Mouse (Mus musculus): ENCODE results near the gene Nkain2. TPM values are rescaled to one million over a fixed set of nuclear protein-coding genes. Genes with fewer than 3 reads are reported as not detected.

Gene Nkain2
- polyA plus RNA-seq, 1 experiment, result not detected

DNA sequence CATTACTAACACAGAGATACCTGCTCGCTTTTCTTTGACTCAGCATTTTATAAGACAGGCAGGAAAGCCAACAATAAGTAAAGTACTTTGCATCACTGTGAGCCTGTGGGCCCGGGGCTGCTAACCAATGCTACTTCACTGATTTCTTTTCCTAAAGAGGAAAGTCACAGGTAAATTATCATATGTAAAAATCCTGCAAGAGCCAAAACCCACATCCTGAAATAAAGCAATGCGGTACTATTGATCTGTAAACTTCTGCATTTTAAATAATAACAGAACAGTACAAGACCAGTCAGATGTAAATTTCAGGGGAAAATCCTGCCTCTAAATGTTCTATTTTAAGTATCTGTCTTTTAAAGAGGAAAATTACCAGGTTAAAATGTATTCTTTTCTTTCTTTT, 250.0 kb downstream of the Nkain2 start:
- H3K4me3 ChIP-seq (ENCODE audit: insufficient read depth, low read depth, low read length), result no peak overlapping the region
- H3K27ac ChIP-seq (replicated peaks; ENCODE audit: low read depth, low read length), result no peak overlapping the region

DNA sequence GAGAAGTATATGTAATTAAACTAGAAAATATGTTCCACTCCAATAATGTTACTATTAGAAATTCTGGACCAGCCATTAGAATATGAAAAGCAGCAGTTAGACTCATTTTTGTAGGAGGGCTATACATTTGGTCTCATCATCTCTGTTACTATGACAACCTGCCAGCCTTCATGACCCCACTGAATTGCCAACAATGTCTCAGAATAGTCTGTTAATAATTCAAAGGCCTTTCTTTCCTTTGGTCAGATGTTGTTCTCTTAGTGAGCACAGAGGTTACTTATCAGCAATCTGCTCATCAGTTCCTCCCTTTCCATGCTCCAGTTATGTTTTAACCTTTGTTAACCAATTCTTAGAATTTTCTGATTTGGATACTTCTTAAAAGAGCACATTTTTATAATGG, 251.1 kb downstream of the Nkain2 start:
- Histone ChIP-seq H3K27ac (replicated peaks; ENCODE audit: low read depth, low read length) (no peak overlapping the region), H3K4me3 (ENCODE audit: insufficient read depth, low read depth, low read length) (no peak overlapping the region), H3K4me1 (ENCODE audit: control insufficient read depth, insufficient read depth, insufficient read length, low read length) (no peaks in the 10 kb centered on the region)

More for the DNA sequence above, 250.0 kb downstream of the Nkain2 start:
- H3K4me1 ChIP-seq (ENCODE audit: control insufficient read depth, insufficient read depth, insufficient read length, low read length), result no peaks in the 10 kb centered on the region

DNA sequence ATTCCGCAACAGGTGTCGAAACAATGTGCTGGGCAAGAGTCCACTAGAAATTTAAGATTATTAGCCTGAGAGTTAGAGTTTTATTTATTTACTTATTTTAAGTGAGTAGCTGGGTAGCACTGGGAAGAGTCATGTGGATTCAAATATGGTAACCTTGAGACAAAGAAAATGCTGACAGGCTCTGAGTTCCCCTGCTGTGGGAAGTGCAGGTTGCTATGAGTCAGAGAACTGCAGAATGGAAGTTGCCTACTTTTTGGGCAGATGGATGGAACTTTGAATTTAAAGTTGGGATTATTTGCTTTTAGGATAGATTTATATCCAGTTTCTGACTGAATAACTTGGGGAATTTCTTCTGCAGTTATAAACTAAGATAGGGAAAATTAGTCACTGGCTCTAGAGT, 259.2 kb downstream of the Nkain2 start:
- Histone ChIP-seq H3K27ac (replicated peaks; ENCODE audit: low read depth, low read length) (no peak overlapping the region), H3K4me1 (ENCODE audit: control insufficient read depth, insufficient read depth, insufficient read length, low read length) (no peaks in the 10 kb centered on the region), H3K4me3 (ENCODE audit: insufficient read depth, low read depth, low read length) (no peak overlapping the region)

DNA sequence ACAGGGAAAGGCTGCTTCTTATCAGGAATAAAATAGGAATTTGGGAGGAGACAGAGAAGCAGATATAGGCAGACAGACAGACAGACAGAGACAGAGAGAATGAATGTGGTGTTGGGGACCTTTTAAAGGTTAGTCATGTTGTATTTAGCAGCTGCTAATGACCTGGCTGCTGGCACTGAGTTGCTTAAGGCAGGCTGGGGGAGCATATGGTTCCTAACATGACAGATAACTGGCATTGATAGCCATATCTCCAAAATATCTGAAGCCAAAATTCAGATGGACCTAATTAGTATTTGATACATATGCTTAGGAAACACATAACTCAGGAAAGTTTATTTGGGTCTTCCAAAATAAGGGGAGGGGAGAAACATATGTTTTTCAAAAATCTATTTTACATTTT, 285.8 kb downstream of the Nkain2 start:
- Histone ChIP-seq H3K4me3 (ENCODE audit: insufficient read depth, low read depth, low read length) (no peak overlapping the region), H3K27ac (replicated peaks; ENCODE audit: low read depth, low read length) (no peak overlapping the region), H3K4me1 (ENCODE audit: control insufficient read depth, insufficient read depth, insufficient read length, low read length) (no peaks in the 10 kb centered on the region)

DNA sequence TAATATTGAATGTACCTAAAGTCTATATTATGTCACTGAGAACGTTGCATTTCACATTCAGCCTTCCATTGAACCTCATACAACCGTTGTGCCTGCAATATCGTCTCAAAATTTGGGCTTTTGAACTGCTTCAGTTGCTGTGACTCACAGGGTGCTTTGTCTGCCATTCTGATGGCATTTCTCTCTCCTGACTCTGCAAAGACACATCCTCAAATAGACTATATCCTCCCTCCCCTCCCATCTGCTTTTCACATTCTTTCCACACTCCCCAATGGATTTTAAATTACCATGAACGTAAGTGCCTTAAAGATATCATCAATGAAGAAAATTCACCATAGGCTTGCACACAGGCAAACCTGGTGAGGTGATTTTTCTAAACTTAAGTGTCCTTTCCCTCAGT, 287.5 kb downstream of the Nkain2 start:
- Histone ChIP-seq H3K4me3 (ENCODE audit: insufficient read depth, low read depth, low read length) (no peak overlapping the region), H3K4me1 (ENCODE audit: control insufficient read depth, insufficient read depth, insufficient read length, low read length) (no peaks in the 10 kb centered on the region)

DNA sequence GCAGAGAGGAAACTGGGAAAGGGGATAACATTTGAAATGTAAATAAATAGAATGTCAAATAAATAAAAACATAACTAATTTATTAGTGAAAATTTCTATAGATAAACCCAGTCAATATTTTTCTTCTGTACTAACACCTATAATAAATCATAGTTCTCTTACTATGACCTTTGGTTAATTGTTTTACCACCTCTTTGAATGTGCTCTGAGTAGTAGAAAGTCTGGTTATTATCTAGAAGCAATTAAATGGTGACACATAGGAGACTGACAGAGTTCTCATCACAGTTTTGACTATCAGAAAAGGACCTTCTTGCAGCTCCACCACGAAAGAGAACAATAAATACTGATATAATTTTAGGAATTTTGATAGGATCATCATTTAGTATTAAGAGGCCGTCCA, 295.3 kb downstream of the Nkain2 start:
- H3K4me3 ChIP-seq (ENCODE audit: insufficient read depth, low read depth, low read length), result no peak overlapping the region
- H3K4me1 ChIP-seq (ENCODE audit: control insufficient read depth, insufficient read depth, insufficient read length, low read length), result no peaks in the 10 kb centered on the region
- H3K27ac ChIP-seq (replicated peaks; ENCODE audit: low read depth, low read length), result no peak overlapping the region

More for the DNA sequence above, 287.5 kb downstream of the Nkain2 start:
- no peak overlapping the region for H3K27ac ChIP-seq (replicated peaks; ENCODE audit: low read depth, low read length)

DNA sequence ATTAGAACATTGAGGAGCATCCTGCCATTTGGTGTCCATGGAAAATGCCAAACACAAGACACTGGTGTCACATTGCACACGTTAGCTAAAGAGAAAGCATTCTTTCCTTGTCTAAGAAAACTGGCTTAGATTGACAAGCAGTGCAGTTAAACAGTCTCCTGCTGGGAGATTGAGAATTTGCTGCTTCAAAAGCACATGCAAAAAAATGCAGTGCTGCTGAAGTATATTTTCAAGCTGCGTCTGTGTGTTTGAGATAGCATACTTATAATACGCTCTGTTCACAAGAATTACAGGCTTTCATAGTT, 313.0 kb downstream of the Nkain2 start:
- Histone ChIP-seq H3K4me1 (ENCODE audit: control insufficient read depth, insufficient read depth, insufficient read length, low read length) (no peaks in the 10 kb centered on the region), H3K4me3 (ENCODE audit: insufficient read depth, low read depth, low read length) (no peak overlapping the region), H3K27ac (replicated peaks; ENCODE audit: low read depth, low read length) (no peak overlapping the region)

DNA sequence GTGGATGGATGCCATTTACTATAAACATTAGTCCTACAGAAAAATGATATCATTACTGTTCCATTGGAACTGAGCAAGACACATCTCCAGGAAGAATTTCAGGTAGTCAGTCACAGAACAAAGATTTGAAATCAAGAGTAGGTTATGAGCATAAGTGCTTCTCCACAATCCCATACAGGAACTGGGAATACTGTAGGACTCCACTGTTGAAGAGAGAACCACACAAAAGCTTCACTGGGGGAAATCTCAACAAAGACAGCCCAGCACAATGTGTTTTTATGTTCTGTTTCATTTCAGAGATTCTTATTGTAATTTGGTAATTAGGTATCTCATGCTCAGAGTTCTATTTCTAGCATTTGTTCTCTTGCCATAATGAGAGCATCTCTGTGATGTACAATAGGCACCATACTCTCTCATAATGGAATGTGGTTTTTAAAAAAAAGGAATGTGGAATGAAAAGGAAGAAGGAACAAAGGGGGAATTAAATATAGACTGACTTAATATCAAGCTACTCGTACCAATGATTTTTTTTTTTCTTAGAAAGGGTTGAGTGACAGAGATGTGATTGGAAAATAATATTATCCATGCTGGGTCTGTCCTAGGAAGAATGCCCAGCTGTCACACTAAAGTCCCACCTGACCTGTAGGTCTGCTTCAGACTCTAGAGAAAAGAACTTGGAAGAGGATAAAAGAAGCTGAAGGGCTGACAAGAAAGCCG, 313.5 kb downstream of the Nkain2 start:
- Histone ChIP-seq H3K4me1 (ENCODE audit: control insufficient read depth, insufficient read depth, insufficient read length, low read length) (no peaks in the 10 kb centered on the region), H3K4me3 (ENCODE audit: insufficient read depth, low read depth, low read length) (no peak overlapping the region), H3K27ac (replicated peaks; ENCODE audit: low read depth, low read length) (no peak overlapping the region)

DNA sequence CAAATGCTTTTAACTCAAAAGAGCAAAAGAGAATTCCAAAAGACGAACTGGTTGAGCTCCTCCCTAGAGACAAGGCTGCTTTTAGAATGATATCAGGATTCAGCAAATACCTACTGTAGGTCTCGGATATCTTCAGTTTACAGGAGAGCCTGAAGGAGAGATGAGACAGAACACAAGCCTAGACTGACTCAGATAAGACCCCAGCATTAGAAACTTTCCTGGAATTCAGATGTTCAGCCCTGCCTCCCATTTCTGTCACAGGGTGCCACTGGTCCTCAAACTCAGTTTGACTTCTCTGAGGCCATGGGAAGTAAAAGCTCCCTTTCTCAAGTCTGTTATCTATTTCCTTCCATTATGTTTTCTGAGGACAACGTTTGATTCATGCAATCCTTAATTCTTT, 332.6 kb downstream of the Nkain2 start:
- H3K4me3 ChIP-seq (ENCODE audit: insufficient read depth, low read depth, low read length), result no peak overlapping the region
- H3K27ac ChIP-seq (replicated peaks; ENCODE audit: low read depth, low read length), result no peak overlapping the region
- H3K4me1 ChIP-seq (ENCODE audit: control insufficient read depth, insufficient read depth, insufficient read length, low read length), result no peaks in the 10 kb centered on the region

DNA sequence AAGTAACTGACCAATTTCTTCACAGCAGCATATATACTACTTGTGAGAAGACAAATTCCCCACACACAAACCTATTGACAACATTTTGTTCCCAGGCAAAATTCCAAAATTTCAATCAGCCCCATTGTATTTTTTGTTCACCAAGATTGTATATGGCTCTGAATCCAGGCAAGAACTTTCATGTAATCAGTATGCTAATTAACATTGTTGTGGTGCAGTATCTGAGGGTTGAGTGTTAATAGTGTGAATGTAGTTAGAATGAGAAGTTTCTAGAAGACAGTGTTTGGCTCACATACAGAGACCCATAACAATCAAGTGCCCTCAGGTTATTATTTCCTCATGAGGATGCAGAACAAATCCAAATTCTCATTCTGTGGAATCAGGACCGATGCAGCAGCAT, 354.2 kb downstream of the Nkain2 start:
- no peaks in the 10 kb centered on the region for H3K4me1 ChIP-seq (ENCODE audit: control insufficient read depth, insufficient read depth, insufficient read length, low read length)
- no peak overlapping the region for H3K27ac ChIP-seq (replicated peaks; ENCODE audit: low read depth, low read length)
- no peak overlapping the region for H3K4me3 ChIP-seq (ENCODE audit: insufficient read depth, low read depth, low read length)

DNA sequence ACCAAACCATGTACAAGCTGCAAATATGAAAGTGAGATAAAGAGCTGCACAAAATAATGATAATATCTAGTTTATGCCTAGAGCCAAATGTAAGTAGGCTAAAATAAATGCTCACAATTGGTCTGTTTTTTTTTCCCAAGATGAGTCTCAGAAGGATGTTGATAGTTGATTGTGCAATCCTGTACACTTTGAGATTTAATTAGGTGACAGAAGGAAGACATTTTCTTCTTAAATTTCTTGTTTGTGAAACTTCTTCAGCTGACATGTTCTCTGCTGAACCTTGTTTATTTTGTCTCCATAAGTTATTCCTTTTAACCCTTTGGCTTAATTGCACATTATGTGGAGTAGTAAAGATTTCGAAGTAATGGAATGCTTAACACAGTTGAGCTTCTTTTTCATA, 379.4 kb downstream of the Nkain2 start:
- no peaks in the 10 kb centered on the region for H3K4me1 ChIP-seq (ENCODE audit: control insufficient read depth, insufficient read depth, insufficient read length, low read length)
- no peak overlapping the region for H3K27ac ChIP-seq (replicated peaks; ENCODE audit: low read depth, low read length)
- H3K4me3 ChIP-seq (ENCODE audit: insufficient read depth, low read depth, low read length), result no peak overlapping the region

DNA sequence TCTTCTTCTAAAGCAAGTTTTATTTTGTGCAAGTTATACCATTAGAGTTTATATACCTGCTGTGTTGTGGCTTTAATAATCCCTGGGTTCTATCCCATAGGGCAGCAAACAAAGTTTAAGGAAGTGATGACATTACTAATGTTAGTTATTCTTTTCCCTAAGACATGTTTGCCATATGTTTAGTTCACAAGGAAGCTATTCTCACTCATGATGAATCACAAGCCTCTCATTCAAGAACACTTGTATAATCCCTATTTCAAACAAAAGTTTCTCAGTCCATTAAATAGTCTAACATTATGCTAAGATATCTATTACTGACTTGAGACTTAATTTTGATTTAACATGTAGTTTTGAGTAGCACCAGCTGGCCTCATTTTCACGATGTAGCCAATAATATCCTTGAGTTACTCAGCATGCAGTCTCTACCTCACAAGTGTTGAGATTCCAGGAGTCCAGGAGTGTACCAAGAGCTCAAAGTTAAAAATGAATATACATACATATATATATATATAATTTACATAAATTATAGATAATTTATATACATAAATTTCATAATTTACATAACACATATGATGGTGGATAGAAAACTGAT, 395.6 kb downstream of the Nkain2 start:
- Histone ChIP-seq H3K4me1 (ENCODE audit: control insufficient read depth, insufficient read depth, insufficient read length, low read length) (no peaks in the 10 kb centered on the region), H3K27ac (replicated peaks; ENCODE audit: low read depth, low read length) (no peak overlapping the region)

DNA sequence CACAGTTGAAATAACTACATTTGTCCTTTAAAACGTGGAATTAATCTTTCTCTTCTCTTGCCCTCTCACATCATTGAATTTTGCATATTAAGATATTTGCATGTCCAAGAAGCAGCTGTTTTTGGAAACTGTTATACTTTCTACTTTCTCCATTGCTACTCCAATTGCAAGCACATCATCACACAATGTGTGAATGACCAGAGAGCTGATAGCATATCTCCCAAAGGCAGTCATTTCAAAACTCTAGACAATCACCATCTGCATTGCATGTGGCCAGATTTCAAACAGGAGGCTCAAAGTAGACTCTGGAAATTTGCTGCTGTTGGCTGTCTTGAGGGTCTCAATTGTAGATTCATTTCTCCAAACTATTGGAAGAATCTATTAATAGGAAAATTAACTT, 396.7 kb downstream of the Nkain2 start:
- Histone ChIP-seq H3K4me1 (ENCODE audit: control insufficient read depth, insufficient read depth, insufficient read length, low read length) (no peaks in the 10 kb centered on the region), H3K27ac (replicated peaks; ENCODE audit: low read depth, low read length) (no peak overlapping the region), H3K4me3 (ENCODE audit: insufficient read depth, low read depth, low read length) (no peak overlapping the region)

More for the DNA sequence above, 395.6 kb downstream of the Nkain2 start:
- no peak overlapping the region for H3K4me3 ChIP-seq (ENCODE audit: insufficient read depth, low read depth, low read length)

DNA sequence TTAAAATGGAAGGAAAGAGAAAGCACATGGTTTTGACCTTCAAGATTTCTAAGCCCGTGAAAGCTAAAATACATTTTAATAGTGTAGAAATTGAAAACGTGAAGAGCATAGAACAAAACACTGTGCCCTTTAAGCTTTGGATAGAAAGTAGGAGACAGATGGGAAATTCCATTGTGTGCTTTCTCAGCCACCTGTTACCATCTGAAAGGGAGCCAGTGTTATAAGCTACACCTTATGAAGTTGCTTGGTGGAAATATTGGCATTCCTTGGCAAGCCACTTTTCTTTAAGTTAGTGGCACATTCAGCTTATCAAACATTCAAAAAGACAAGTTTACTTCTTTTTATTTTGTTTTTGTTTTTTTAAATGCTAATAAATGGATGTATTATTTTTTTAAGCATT, 427.5 kb downstream of the Nkain2 start:
- no peaks in the 10 kb centered on the region for H3K4me1 ChIP-seq (ENCODE audit: control insufficient read depth, insufficient read depth, insufficient read length, low read length)
- H3K27ac ChIP-seq (replicated peaks; ENCODE audit: low read depth, low read length), result no peak overlapping the region
- H3K4me3 ChIP-seq (ENCODE audit: insufficient read depth, low read depth, low read length), result no peak overlapping the region

DNA sequence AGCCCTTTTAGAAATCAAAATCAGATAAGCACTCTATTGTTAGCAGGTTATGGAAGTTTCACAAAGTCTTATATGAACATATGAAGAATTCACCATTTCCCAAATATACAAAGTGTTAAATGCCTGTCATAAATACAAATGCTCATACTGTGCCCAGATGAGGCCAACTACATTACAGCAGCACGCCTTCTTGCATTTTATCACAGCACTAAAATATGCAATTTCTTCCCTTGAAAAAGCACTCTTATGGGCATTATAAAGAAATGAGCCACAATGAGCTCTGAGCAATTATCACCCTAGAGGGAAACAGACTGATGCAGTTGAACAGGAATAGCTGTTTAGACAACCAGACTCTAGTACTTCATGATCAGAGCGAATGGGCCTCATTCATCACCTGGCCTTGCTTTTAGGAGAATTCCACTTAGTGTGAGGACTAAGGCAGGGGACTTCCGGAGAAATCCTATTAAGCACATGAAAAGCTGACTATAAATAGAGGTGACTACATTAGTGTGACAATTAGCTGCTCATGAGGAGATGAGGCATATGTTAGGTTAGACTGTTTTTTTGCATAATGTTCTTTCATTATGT, 450.2 kb downstream of the Nkain2 start:
- Histone ChIP-seq H3K27ac (replicated peaks; ENCODE audit: low read depth, low read length) (no peak overlapping the region), H3K4me1 (ENCODE audit: control insufficient read depth, insufficient read depth, insufficient read length, low read length) (no peaks in the 10 kb centered on the region), H3K4me3 (ENCODE audit: insufficient read depth, low read depth, low read length) (no peak overlapping the region)

DNA sequence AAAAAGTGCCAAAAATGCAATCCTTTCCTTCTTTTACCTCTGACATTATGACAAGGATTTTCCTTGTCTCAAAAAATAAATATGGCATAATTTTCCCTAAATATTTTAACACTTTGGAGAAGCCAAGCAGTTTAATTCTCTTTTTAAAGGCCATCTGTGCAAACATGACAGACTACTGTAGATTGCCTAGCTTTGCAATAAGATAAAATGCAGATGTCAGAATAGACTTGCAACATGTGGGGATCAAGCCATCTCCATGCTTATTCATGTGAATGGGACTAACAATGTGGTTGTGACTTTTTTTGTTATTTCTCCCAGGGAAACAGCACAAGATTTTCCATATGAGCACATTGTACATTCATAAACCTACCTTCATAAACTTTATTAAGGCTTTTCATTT, 476.0 kb downstream of the Nkain2 start:
- H3K27ac ChIP-seq (replicated peaks; ENCODE audit: low read depth, low read length), result no peak overlapping the region
- no peak overlapping the region for H3K4me3 ChIP-seq (ENCODE audit: insufficient read depth, low read depth, low read length)
- no peaks in the 10 kb centered on the region for H3K4me1 ChIP-seq (ENCODE audit: control insufficient read depth, insufficient read depth, insufficient read length, low read length)

Data from brown adipose tissue, adult 24 weeks (tissue).